Mouse (Mus musculus) ovary, adult 18-20 months (tissue): Measurements from ENCODE around the gene Zfp667.
A peak's percentile ranks its signal among the peaks of the same experiment; 100 is the strongest.
"Not testable (repeated sequence)": the region's sequence is repeated elsewhere in the genome, so short reads cannot be mapped to it uniquely, and the experiment has no call there.

Experiments
- DNase-seq: peaks from one replicate; pipeline ENCODE4 v3.0.0; 2022; ENCODE audit warnings: low spot score, mixed read lengths

The Zfp667 gene

DNA sequence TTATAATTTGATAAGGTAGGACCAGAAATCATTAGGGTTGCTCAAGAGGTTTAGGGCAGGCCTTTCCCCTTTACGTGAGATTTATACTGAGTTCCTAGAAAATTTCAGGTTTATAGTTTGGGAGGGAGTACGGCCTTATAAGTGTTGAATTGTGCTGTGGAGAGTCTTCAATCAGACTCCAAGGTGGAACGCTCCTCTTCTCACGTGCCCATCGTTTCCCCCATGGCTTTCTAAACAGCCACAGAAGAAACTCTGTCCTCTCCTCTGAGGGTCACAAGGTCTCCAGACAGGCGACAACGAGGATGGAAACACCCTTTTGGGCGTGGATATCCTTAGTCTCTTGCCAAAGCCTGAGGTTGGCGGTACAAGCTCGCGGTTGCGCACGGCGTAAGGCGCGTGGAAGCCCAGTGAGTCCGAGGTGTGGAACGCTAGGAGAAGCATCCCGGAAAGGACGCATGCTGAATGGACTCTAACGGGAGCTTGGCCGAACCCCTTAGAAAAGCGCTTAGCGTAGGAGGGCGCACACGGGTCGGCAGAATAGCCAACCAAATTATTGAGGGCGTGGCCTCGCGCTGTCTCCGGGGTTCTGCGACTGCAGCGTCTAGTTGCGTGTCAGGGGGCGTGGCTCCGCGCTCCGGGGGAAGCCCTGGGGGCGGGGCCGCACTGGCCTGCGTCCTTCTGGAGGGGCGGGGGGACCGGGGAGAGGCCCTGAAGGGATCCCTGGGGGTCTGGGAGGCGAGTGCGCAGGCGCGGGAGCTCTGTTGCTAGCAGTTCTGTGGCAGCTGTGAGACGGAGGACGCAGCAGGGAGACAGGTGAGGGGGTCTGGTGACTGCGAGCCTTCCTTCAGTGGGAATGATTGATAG, at the start of gene Zfp667:
Zfp667 (plus strand) TSS at position 738 of the 864 bp plus-strand sequence.
- peak; percentile 98 for DNase-seq

DNA sequence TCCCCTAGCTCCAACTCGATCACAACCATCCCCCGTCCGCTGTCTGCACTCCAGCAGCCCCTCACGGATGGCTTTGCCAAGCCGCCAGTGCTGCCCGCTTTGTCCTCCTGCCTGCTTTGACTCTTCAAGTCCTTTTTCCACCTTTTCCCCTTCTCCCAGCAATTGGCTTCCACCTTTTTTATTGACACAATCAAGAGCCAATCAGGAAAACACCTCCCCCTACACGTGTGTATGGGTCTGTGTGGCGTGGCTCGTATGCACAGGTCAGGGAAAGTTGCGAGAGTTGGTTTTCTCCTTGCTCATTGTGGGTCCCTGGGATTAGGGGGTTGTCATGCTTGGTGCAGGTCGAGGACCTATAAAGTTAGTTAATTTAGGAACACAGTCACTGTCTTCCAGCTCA, 46.6 kb upstream of the Zfp667 start:
- DNase-seq: no peak

DNA sequence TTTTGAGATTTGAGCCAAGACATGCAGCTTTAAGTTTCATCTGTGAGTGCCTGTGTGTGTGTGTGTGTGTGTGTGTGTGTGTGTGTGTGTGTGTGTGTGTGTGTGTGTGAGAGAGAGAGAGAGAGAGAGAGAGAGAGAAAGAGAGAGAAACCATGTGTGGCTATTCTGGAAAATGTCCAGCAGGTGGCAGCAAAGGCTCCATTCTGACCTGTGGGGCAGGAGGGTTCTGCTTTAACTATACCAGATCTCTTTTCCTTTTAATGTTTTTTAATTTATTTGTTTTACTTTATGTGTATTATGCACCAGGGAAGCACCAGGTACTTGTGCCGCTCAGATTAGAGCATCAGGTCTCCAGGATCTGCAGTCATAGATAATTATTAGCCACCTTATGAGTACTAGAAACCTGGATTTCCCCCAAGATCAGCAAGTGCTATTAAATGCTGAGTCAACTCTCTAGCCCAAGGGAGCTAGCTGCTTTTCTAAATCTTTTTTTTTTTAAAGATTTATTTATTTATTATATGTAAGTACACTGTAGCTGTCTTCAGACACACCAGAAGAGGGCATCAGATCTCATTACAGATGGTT, 45.4 kb upstream of the Zfp667 start:
- not testable (repeated sequence) for DNase-seq

DNA sequence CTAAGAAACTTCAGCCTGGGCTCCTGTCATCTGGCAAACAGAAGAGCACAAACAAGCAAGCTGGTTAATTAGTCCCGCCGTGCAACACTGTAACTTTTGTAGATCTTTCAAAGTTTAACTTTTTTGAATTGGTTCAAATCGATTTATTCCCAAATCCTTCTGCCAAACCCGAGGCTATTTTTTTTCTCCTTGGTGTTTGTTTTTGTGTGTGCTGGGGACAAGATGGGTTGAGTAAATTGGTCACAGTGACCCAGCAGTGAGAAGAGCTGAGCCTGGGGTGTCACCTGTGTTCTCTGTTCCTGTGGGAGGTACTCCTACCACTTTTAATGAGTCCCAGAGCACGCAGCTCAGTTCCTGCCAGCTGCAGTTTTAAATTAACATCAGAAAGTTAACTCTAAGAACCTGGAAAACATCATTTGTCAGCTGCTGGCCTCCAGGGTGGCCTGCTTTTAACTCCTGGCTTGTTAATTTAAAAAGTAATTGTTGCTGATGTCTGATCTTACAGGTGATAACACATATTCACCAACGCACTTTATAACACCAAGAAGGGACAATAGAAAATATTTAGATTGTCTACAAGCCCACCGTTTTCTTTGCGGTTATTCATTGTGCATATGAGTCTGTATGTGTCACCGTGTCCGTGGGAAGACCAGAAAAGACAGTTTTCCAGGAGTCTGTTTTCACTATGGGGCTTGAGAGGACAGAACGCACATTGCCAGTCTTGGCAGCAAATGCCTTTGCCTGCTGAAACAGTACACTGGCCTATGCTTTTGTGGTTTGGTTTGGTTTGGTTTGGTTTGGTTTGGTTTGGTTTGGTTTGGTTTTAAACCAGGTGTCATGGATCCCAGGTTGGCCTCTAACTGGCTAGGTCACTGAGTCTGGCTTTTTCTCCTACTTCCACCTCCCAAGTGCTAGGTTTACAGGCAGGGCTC, 41.8 kb upstream of the Zfp667 start:
- no peak for DNase-seq

DNA sequence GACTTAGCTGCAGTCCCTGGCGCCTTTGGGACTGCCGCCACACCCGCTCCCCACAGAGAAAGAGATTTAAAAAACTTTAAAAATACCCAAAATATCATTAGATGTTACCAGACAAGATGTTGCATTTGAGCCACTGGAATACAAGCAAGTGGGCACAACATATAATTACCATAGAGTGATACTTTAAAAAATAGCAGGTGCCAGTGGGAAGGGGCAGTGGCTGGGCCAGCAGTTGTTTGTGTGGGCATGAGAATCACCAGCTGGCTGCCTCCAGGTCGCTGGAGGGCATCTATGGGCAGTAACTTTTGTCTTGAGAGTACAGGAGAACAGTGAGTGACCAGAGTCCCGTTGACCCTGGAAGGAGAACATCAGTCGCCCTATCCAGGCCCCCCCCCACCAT, 34.0 kb upstream of the Zfp667 start, which contains the start of gene Epp13:
Epp13 (plus strand) TSS at position 301 of the 400 bp plus-strand sequence.
- no peak for DNase-seq

DNA sequence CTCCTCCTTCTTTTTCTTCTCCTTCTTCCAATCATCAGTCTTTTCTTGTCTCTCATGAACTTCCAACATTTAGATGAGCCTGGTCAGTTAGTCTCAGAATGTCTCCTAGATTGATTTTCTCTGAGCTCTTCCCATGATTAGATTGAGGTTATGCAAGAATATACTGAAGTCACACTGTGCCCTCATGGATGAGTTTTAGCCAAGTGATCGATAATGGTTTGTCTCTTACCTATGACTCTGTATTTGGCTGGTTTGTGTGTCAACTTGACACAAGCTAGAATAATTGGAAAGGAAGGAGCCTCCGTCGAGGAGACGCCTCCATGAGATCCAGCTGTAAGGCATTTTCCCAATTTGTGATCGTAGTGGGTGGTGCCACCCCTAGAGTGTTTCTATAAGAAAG, 31.9 kb upstream of the Zfp667 start:
- DNase-seq: no peak

DNA sequence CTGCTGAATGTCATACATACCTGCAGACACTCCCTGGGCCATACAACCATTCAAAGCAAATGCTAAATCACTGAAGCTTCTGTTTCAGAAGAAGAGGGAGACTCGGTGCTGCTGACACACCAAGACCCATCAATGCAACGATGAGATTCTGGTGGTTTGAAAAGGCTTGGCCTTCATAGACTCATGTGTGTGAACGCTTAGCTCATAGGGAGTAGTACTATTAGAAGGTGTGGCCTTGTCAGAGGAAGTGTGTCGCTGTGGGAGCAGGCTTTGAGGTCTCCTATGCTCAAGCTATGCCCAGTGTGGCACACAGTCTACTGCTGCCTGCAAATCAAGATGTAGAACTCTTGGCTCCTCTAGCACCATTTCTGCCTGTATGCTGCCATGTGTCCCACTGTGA, 29.0 kb upstream of the Zfp667 start:
- DNase-seq: no peak

DNA sequence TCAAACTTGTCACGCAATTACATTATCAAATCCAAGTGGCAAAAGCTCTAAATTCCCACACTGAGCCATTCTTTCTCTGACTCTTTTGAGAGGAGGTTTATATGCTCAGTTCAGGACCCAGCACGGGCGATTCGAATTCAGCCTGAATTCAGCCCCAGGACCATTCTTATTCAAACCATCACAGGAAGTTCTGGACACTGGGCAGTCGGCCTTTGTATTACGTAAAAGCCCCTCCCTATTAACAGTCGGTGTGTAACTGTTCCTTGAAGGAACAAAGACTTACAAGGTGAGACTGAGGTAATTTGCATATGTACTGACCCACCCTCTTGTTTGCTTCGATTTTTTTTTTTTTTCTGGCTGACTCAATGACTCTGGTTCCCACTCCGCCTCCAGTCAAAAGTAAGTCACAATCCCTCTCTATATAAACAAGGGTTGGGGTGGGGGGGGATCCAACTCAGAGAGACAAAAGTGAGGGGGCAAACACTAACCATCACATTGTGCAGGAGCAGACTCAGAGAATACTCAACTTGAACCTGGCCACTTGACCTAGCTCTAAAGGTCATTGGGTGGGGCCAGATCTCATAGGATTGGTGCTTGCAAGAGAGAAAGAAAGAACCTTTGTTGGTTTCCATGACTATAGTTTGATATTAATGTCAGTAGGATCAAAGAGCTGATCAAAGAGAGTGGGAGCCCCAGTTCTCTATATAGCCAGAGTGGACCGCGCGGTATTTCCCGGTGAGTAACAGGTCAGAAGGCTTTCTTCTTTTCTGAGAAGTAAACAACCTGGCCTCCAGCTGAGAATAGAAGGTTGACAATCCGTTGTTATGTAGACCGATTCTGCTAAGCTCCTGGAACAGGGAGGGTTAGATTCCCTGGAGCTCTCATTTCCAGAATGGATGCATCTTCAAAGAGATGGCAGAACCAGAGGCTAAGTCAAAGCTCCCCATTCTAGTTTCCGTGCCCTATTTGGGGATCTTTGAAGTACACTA, 27.9 kb upstream of the Zfp667 start:
- DNase-seq: no peak

DNA sequence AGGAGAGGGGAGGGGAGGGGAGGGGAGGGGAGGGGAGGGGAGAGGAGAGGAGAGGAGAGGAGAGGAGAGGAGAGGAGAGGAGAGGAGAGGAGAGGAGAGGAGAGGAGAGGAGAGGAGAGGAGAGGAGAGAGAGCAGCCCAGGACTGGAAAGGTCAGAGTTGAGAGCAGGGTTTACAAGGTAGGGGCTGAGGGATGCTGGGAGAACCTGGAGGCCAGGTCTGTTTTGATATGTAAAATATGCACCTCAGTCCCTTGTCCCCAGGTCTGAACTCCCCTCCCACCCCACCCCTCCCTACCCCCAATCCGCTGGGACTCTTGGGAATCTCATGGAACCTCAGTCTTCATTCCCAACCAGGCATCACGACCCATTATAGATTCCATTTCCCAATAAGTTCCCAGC, 26.4 kb upstream of the Zfp667 start:
- not testable (repeated sequence) for DNase-seq

DNA sequence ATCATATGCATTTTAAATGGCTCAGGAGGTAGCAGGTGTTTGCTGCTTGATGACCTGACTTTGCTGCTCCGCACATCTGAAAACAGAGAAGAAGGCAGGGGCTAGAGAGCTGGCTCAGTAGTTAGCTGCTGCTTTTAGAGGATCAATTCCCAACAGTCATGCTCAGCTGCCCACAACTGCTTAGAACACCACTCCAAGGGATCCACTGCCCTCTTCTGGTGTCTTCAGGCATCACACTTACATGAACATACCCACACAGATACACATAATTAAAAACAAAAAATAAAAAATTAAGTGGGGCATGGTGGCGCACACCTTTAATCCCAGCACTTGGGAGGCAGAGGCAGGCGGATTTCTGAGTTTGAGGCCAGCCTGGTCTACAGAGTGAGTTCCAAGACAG, 24.3 kb upstream of the Zfp667 start:
- DNase-seq: no peak

DNA sequence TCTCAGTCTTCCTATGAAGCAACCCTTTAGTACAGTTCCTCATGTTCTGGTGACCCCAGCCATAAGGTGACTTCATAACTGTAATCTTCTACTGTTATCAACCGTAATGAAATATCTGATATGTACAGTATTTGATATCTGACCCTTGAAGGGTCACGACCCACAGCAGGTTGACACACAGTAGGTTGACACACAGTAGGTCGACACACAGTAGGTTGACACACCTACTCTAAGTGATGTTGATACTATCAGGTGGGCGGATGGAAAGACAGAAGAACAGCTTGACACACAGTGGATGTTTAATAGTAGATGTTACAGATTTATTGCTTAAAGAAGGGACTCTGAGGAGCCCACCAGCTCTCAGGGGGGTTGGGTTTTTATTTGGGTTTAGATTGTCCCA, 23.4 kb upstream of the Zfp667 start:
- DNase-seq: no peak

DNA sequence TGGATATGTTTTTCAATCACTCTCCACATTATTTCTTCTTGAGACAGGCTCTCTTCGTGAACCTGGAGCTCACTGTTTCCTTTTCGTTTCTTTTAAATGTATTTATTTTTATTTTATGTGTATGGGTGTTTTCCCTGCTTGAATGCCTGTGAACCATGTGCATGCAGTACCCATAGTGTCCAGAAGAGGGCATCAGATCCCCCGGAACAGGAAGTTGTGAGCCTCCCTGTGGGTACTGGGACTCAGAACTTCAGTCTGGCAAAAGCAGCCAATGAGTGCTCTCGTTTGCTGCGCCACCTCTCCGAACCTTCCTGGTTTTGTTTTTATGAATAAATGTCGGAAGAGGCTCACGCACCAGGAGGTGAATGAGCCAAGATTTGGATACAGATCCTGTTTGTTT, 20.7 kb upstream of the Zfp667 start:
- DNase-seq: no peak

DNA sequence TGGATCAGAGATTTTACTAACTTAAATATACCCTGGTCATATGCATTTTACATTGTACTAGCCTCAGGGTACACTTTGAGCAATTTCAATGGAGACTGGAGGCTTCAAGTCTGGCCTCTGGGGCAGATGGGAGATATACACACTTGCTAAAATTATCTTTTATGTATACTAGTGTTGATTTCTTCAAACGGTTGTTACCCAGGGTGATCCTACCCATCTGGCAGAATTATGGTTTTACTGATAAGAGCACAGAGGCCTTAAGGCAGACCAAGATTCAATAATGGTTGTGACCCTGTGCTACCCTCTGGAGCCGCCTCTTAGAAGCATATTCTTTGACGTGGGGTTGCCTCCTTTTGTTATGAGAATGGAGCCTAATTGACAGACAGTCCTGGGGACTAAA, 8.5 kb upstream of the Zfp667 start:
- no peak for DNase-seq

DNA sequence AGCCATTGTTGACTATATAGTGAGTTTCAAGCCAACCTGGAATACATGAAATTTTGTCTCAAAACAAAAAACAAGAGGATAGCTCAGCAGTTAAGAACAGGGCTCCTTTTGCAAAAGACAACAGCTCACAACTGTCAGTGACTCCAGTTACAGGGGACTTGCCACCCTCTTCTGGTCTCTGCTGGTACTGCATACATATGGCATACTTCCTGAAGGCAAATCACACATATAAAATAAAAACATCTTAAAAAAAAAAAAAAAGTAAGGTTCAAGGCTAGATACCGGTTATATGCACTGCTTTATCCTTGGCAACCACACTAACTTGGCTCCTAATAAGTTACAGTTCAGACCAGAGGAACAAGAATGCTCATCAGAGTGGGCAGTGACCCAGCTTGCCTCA, 3.6 kb upstream of the Zfp667 start:
- peak; percentile 21 for DNase-seq

DNA sequence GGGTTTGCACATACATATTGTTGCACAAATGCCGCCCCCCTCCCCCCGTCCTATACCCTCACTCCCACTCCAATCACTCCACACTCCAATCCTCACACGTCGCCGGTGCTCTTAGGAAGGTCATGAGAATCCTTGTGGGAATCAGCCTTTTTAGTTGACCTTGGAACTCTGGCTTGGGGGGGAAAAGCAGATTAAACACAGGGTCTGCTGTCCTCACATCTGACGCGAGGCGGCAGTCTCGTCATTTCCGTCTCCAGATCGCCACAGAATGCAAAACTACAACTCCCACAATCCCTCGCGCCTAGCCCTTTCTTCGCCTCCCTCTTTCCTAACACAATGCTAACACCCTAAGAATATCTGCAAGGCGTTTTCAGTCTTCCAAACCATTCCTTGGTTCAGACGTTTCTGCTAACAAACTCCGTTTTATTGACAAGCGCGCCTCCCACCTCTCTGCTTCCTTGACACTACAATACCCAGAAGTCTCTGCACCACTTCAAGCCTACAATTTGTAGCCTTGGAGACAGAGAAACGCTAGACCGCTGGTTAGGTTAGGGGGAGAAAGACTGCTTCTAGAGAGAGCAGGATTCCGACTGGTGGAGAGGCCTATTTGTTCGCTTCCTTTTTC, 2.8 kb upstream of the Zfp667 start:
- peak; percentile 61 for DNase-seq

DNA sequence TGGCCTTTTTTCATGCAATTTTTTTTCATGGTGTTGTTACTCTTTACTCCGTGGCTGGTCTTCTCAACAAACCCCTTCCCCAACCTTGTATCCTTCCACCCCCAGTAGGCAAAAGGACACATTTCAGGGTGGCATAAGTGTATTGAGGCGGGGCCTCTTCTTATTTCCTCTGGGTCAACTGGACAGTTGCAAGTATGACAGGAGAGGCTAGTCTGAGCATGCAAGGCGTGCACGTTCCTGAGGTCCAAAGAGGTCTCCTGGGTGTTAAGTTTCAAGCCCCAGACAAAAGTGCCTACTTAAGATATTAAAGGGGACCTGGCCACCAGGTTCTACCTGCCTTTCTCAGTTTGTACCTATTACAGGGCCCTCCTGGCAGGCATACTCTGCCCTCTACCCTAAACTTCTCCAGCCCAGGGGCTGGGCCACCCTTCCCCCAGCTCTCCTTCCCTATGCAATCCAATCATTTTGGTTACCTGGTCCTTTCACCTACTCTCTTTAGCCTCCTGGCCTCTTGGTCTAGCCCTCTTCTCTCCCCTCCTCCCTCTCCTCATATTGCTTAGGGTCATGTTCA, 1.9 kb upstream of the Zfp667 start:
- DNase-seq: no peak

DNA sequence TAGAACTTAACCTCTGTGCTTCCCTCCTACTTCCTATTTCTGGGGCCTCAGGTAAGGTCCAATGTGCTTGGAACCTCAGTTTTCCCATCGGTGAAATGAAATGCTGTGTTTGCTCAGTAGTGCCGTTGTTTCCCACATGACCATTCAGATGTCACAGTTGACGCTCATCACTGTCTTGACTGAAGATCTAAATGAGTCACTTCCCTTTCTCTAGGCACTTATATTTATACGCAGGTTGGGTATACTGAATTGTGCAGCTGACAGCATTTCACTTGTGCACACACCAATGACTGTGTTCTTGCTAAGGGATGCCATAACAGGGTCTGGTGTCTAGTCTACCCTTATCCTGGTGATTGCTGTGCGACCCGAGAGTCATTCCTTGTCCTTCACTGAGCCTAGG, 1.0 kb upstream of the Zfp667 start:
- DNase-seq: no peak

DNA sequence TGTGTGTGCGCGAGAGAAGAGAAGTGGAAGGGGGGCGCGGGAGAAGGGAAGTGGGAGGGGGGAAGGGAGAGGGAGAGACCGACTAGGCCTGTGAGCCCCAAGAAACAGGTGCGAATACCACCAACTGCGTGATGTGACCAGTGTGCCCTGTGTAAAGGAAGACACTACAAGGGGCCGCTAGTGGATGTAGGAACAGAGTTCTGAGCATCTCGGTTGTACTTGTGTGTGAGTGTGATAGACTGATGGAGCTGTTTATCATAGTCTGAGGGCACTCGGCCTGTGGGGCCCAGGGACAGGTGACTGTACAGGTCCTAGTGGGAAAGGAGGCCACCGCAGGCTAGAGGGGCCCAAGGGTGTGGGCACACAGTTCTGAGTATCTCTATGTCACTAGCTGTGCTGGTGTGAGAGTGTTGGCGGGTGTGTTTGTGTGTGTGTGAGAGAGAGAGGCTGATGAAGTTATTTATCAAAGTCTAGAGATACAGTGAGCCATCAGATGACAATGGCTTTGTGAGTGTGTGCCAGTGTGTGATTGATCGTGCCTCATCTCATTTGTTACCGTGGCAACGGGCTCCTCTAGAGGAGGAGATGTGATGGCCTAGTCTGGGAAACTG, 647 bp downstream of the Zfp667 start:
- no peak for DNase-seq

DNA sequence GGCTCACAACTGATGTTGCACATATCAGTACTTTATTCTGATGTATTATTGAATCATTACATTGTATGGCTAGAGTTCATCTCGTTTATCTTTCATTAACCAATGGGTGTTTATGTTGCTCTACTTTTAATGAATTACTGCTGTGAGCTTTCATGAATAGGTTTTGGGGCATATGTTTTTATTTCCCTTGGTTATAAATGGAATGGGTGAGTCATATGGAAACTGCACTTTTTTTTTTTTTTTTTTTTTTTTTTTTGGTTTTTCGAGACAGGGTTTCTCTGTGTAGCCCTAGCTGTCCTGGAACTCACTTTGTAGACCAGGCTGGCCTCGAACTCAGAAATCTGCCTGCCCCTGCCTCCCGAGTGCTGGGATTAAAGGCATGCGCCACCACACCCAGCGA, 4.7 kb downstream of the Zfp667 start:
- not testable (repeated sequence) for DNase-seq

DNA sequence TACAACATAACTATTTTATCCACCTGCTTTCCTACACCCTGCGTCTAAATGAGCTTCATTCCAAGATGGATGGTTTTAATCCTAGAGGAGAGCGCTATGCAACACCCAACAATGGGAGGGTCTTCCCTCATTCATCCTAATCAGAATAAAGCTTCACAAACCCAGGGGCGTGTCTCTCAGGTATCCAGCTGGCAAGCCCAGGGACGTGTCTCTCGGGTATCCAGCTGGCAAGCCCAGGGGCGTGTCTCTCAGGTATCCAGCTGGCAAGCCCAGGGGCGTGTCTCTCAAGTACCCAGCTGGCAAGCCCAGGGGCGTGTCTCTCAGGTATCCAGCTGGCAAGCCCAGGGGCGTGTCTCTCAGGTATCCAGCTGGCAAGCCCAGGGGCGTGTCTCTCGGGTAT, 14.4 kb downstream of the Zfp667 start:
- DNase-seq: not testable (repeated sequence)
